Mouse (Mus musculus): ENCODE data around the gene Morn4.

DNA sequence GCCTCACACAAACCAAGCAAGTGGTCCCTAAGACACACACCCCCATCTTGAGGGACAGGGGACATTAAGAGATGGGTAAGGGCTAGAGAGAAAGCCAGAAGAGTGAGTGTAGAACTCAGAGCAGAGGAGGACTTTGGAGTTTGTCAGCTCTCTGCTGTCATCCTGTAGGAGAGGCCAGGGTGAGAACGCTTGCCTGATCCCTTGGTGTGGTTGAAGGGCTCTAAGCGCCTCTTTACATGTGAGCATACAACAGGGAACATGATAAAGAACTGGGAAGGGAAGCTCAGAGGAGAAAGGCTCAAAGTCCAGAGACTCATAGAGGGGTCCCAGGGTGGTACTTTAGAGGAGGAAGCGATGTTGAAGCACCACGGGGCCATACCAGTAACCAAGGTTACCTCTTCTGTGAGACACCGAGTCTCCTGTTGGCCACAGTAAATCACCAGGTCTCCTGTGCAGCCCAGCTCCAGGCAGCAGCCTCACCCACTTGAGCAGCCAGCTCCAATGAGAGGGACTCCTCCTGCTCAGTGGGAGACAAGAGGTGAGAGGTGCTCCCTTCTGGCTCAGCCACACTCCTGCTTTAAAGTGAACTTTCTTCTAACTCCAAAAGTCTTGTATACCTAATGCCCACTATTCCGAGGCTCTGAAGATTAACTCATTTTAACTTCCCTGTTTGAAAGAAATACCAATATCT is 29.3 kb downstream of the Morn4 start:
- no peak for TF ChIP-seq CTCF (IDR thresholded peaks at IDR 0.05; ENCODE audit: insufficient read depth, low read depth, low read length)
- no peak for TF ChIP-seq POLR2A (IDR thresholded peaks at IDR 0.05; ENCODE audit: insufficient read depth, low read depth, low read length)

Data from olfactory bulb, adult 2 months (tissue).